Mouse (Mus musculus) CH12.LX (cell line): Measurements from ENCODE around the gene Ccdc162.

ENCODE experiments used
- CTCF ChIP-seq, 2 experiments: IDR thresholded peaks in 1 of 2; conservative IDR thresholded peaks in 1 of 2; 2 replicates each; pipeline ENCODE4 v1.5.1; 2011 to 2012; ENCODE audit warnings: low read depth in 2 of 2, low read length in 2 of 2, improper control_type of control experiment in 1 of 2, inconsistent platforms in 1 of 2, mild to moderate bottlenecking in 1 of 2, moderate library complexity in 1 of 2
- EP300 ChIP-seq: IDR thresholded peaks from 2 replicates; pipeline ENCODE4 v1.6.1; 2011; ENCODE audit warnings: low read length, improper control_type of control experiment
- MAX ChIP-seq: IDR thresholded peaks from 2 replicates; pipeline ENCODE4 v1.6.1; 2011; ENCODE audit warnings: low read length, improper control_type of control experiment
- NELFE ChIP-seq: IDR thresholded peaks from 2 replicates; pipeline ENCODE4 v1.6.1; 2011; ENCODE audit warnings: low read depth, low read length, improper control_type of control experiment
- POLR2A ChIP-seq: IDR thresholded peaks from 2 replicates; pipeline ENCODE4 v1.6.1; 2011; ENCODE audit warnings: low read depth, mild to moderate bottlenecking, improper control_type of control experiment, low read length
- SMC3 ChIP-seq: IDR thresholded peaks from 2 replicates; pipeline ENCODE4 v1.6.1; 2011; ENCODE audit warnings: low read depth, low read length, improper control_type of control experiment
- UBTF ChIP-seq: IDR thresholded peaks from 2 replicates; pipeline ENCODE4 v1.6.1; 2012; ENCODE audit warnings: low read depth, mild to moderate bottlenecking, inconsistent platforms, low read length, improper control_type of control experiment, moderate library complexity
- USF1 ChIP-seq: IDR thresholded peaks from 2 replicates; pipeline ENCODE4 v1.6.1; 2014; ENCODE audit warnings: low read depth, mild to moderate bottlenecking, inconsistent platforms, low read length, improper control_type of control experiment
- USF2 ChIP-seq: conservative IDR thresholded peaks from 2 replicates; pipeline ENCODE4 v1.6.1; 2011; ENCODE audit warnings: low read depth, low read length, improper control_type of control experiment

- TF ChIP-seq USF2 (no peak), NELFE (no peak), CTCF (conservative IDR thresholded peaks at IDR 0.05 in 1 of 2, IDR thresholded peaks at IDR 0.05 in 1 of 2; ENCODE audit: low read depth in 2 of 2, low read length in 2 of 2) (no peak), USF1 (no peak), SMC3 (no peak), EP300 (no peak), UBTF (no peak), POLR2A (no peak), MAX (no peak)
Measured at GRCm38 (mm10) chr10:41588616-41589015, 127.8 kb downstream of the Ccdc162 start.
